Mouse (Mus musculus): ENCODE measurements at regions not wholly inside any gene's neighbourhood (a gene's known extent, or its start where the extent isn't known, plus 50 kb on each side); places are given as distances from the start of the nearest gene placed in this dataset.

- no peak overlapping the region for H3K9ac ChIP-seq
- no peak overlapping the region for H3K4me3 ChIP-seq (replicated peaks)
- H3K9me3 ChIP-seq = no peaks in the 10 kb centered on the region
- no peaks in the 10 kb centered on the region for H3K27me3 ChIP-seq (replicated peaks)
- H3K36me3 ChIP-seq = no peaks in the 10 kb centered on the region
- no peak overlapping the region for H3K27ac ChIP-seq
- H3K4me2 ChIP-seq (replicated peaks) = no peak overlapping the region
- no peaks in the 10 kb centered on the region for H3K4me1 ChIP-seq (replicated peaks)
- ATAC-seq = no peak
These were observed 270.9 kb upstream of the Tmem161b start for GRCm38 (mm10) chr13:83951163-83951562.

GRCm38 (mm10) chr13:83951808-83952207 lies 270.3 kb upstream of the Tmem161b start:
- no peaks in the 10 kb centered on the region for H3K9me3 ChIP-seq

GRCm38 (mm10) chr13:83952353-83952752 lies 269.7 kb upstream of the Tmem161b start:
- no peaks in the 10 kb centered on the region for H3K27me3 ChIP-seq (replicated peaks)
- H3K4me3 ChIP-seq (replicated peaks) = no peak overlapping the region
- H3K4me2 ChIP-seq (replicated peaks) = no peak overlapping the region
- no peaks in the 10 kb centered on the region for H3K9me3 ChIP-seq
- H3K27ac ChIP-seq = no peak overlapping the region
- no peak for ATAC-seq
- no peaks in the 10 kb centered on the region for H3K4me1 ChIP-seq (replicated peaks)
- no peak overlapping the region for H3K9ac ChIP-seq
- no peaks in the 10 kb centered on the region for H3K36me3 ChIP-seq
- 40% methylated on average over 4 of the region's 4 CpGs for WGBS

More at GRCm38 (mm10) chr13:83951808-83952207, 270.3 kb upstream of the Tmem161b start:
- ATAC-seq = no peak
- Histone ChIP-seq H3K36me3 (no peaks in the 10 kb centered on the region), H3K4me1 (replicated peaks) (no peaks in the 10 kb centered on the region), H3K4me2 (replicated peaks) (no peak overlapping the region), H3K27me3 (replicated peaks) (no peaks in the 10 kb centered on the region), H3K4me3 (replicated peaks) (no peak overlapping the region), H3K9ac (no peak overlapping the region), H3K27ac (no peak overlapping the region)
- WGBS = 87% methylated on average over 3 of the region's 3 CpGs

- Histone ChIP-seq H3K9me3 (no peaks in the 10 kb centered on the region), H3K36me3 (no peaks in the 10 kb centered on the region), H3K4me1 (replicated peaks) (no peaks in the 10 kb centered on the region), H3K4me2 (replicated peaks) (no peak overlapping the region), H3K9ac (no peak overlapping the region), H3K27ac (no peak overlapping the region), H3K27me3 (replicated peaks) (no peaks in the 10 kb centered on the region), H3K4me3 (replicated peaks) (no peak overlapping the region)
- 0 out of 2 replicates have a peak, but pooled peaks have one; percentile 28 for ATAC-seq
- WGBS = 28% methylated on average over 4 of the region's 4 CpGs
These were observed 269.2 kb upstream of the Tmem161b start for GRCm38 (mm10) chr13:83952862-83953261.

GRCm38 (mm10) chr13:83955701-83956100 lies 266.4 kb upstream of the Tmem161b start:
- WGBS = 73% methylated on average over 5 of the region's 5 CpGs
- Histone ChIP-seq H3K9me3 (no peaks in the 10 kb centered on the region), H3K4me3 (replicated peaks) (no peak overlapping the region), H3K9ac (no peak overlapping the region), H3K4me1 (replicated peaks) (no peaks in the 10 kb centered on the region), H3K36me3 (no peaks in the 10 kb centered on the region), H3K4me2 (replicated peaks) (no peak overlapping the region), H3K27ac (no peak overlapping the region), H3K27me3 (replicated peaks) (no peaks in the 10 kb centered on the region)
- ATAC-seq = no peak

GRCm38 (mm10) chr13:83978541-83978940 lies 243.6 kb upstream of the Tmem161b start:
- ATAC-seq = no peak
- Histone ChIP-seq H3K9ac (no peak overlapping the region), H3K4me3 (replicated peaks) (no peak overlapping the region), H3K9me3 (no peaks in the 10 kb centered on the region), H3K4me1 (replicated peaks) (no peaks in the 10 kb centered on the region), H3K36me3 (no peaks in the 10 kb centered on the region), H3K4me2 (replicated peaks) (no peak overlapping the region), H3K27ac (no peak overlapping the region), H3K27me3 (replicated peaks) (no peaks in the 10 kb centered on the region)

- no peaks in the 10 kb centered on the region for H3K27me3 ChIP-seq (replicated peaks)
These were observed 242.6 kb upstream of the Tmem161b start for GRCm38 (mm10) chr13:83979535-83979934.

GRCm38 (mm10) chr13:83984651-83985331 lies 237.3 kb upstream of the Tmem161b start:
- H3K9ac ChIP-seq = no peak overlapping the region
- 87% methylated on average over 10 of the region's 10 CpGs for WGBS
- H3K4me3 ChIP-seq (replicated peaks) = no peak overlapping the region
- no peaks in the 10 kb centered on the region for H3K36me3 ChIP-seq
- H3K4me2 ChIP-seq (replicated peaks) = no peak overlapping the region
- no peaks in the 10 kb centered on the region for H3K4me1 ChIP-seq (replicated peaks)
- ATAC-seq = no peak
- no peaks in the 10 kb centered on the region for H3K27me3 ChIP-seq (replicated peaks)
- no peaks in the 10 kb centered on the region for H3K9me3 ChIP-seq
- no peak overlapping the region for H3K27ac ChIP-seq

More at GRCm38 (mm10) chr13:83979535-83979934, 242.6 kb upstream of the Tmem161b start:
- H3K9me3 ChIP-seq = no peaks in the 10 kb centered on the region
- H3K9ac ChIP-seq = no peak overlapping the region
- no peak overlapping the region for H3K4me2 ChIP-seq (replicated peaks)
- H3K27ac ChIP-seq = no peak overlapping the region
- H3K4me1 ChIP-seq (replicated peaks) = no peaks in the 10 kb centered on the region
- ATAC-seq = no peak
- no peak overlapping the region for H3K4me3 ChIP-seq (replicated peaks)
- H3K36me3 ChIP-seq = no peaks in the 10 kb centered on the region

- H3K9ac ChIP-seq = no peak overlapping the region
- no peaks in the 10 kb centered on the region for H3K4me1 ChIP-seq (replicated peaks)
- H3K27me3 ChIP-seq (replicated peaks) = no peaks in the 10 kb centered on the region
- H3K4me2 ChIP-seq (replicated peaks) = peak overlapping the region; percentile 34
- 45% methylated on average over 11 of the region's 11 CpGs for WGBS
- H3K36me3 ChIP-seq = no peaks in the 10 kb centered on the region
- ATAC-seq = peak; percentile 67; the same call in 1 of the 2 replicates
- H3K4me3 ChIP-seq (replicated peaks) = no peak overlapping the region
- no peak overlapping the region for H3K27ac ChIP-seq
- H3K9me3 ChIP-seq = no peaks in the 10 kb centered on the region
These were observed 234.2 kb upstream of the Tmem161b start for GRCm38 (mm10) chr13:83987746-83988423.

- Histone ChIP-seq H3K27ac (no peak overlapping the region), H3K9ac (no peak overlapping the region), H3K36me3 (no peaks in the 10 kb centered on the region), H3K4me2 (replicated peaks) (no peak overlapping the region), H3K4me1 (replicated peaks) (no peaks in the 10 kb centered on the region), H3K27me3 (replicated peaks) (no peaks in the 10 kb centered on the region), H3K9me3 (no peaks in the 10 kb centered on the region), H3K4me3 (replicated peaks) (no peak overlapping the region)
- 65% methylated on average over 4 of the region's 4 CpGs for WGBS
- ATAC-seq = no peak
These were observed 233.6 kb upstream of the Tmem161b start for GRCm38 (mm10) chr13:83988517-83988916.

- H3K36me3 ChIP-seq = no peaks in the 10 kb centered on the region
- H3K27ac ChIP-seq = no peak overlapping the region
- H3K9ac ChIP-seq = no peak overlapping the region
- ATAC-seq = peak; percentile 81
- no peak overlapping the region for H3K4me2 ChIP-seq (replicated peaks)
- no peaks in the 10 kb centered on the region for H3K4me1 ChIP-seq (replicated peaks)
- no peaks in the 10 kb centered on the region for H3K9me3 ChIP-seq
- no peaks in the 10 kb centered on the region for H3K27me3 ChIP-seq (replicated peaks)
- 60% methylated on average over 12 of the region's 12 CpGs for WGBS
- no peak overlapping the region for H3K4me3 ChIP-seq (replicated peaks)
These were observed 224.3 kb upstream of the Tmem161b start for GRCm38 (mm10) chr13:83997599-83998369.

GRCm38 (mm10) chr13:84021771-84022170 lies 200.3 kb upstream of the Tmem161b start:
- Histone ChIP-seq H3K27ac (no peak overlapping the region), H3K36me3 (no peaks in the 10 kb centered on the region), H3K4me2 (replicated peaks) (no peak overlapping the region), H3K4me3 (replicated peaks) (no peak overlapping the region), H3K27me3 (replicated peaks) (no peaks in the 10 kb centered on the region), H3K9ac (no peak overlapping the region), H3K9me3 (no peaks in the 10 kb centered on the region), H3K4me1 (replicated peaks) (no peaks in the 10 kb centered on the region)
- ATAC-seq = no peak
- WGBS = 78% methylated on average over 7 of the region's 7 CpGs

All from intestine, embryonic 15.5 days (tissue).